Mouse (Mus musculus) frontal cortex, adult 2 months (tissue): Measurements from ENCODE around the gene Alk. TPM values are rescaled to one million over a fixed set of nuclear protein-coding genes. Genes with fewer than 3 reads are reported as not detected.

ENCODE experiments used
- DNase-seq, 2 experiments: peaks; one replicate each; pipeline ENCODE4 v3.0.0; 2022; ENCODE audit warnings: low spot score in 1 of 2; ENCODE audit errors: extremely low spot score in 1 of 2
- polyA plus RNA-seq: library from polyadenylated mRNA; depleted of rRNA; stranded (reverse); fragments of >200 nt; gene quantifications from 2 replicates; pipeline ENCODE4 v1.2.3, GENCODE M21; 2012

The Alk gene
- polyA plus RNA-seq, 1 experiment, result 3.7 TPM

GRCm38 (mm10) chr17:72275391-72275904 lies 329.0 kb downstream of the Alk start:
- DNase-seq, result no peak

DNA sequence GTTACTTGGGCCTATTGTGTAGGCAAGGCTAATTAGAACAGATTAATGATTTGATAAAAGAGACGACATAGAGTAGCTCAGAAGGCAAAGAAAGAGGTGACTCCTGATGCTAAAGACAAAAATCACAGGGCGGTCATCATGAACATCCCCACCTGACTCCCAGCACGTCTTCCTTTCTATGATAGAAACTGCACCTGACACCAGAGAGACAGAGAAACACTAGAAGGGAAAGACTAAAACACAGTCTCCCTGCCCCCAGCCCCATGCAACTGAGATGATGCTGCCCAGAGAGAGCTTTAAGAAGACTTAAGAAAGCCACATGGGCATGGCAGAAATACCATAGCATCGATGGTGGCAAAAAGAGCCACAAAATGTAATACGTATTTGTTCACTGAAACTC lies 330.2 kb downstream of the Alk start:
- no peak for DNase-seq

DNA sequence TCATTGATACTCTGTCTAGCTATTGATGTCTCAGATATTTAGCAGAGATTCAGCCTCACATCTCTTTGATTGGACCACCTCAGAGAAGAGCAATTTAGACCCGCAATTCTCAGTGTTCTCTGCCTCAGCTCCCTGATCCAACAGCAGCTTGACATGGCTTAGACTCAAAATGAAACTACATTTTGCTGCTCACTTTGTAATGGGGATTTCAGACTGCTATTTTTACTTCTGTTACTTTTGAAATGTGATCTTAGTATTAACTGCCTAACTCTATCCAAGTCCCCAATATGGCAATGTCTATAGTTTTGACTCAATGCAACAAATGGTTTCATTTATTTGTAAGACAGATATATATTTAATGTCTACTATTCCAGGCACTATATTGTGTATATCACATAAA lies 332.8 kb downstream of the Alk start:
- no peak for DNase-seq

GRCm38 (mm10) chr17:72268529-72268928 lies 335.9 kb downstream of the Alk start:
- DNase-seq, result no peak

DNA sequence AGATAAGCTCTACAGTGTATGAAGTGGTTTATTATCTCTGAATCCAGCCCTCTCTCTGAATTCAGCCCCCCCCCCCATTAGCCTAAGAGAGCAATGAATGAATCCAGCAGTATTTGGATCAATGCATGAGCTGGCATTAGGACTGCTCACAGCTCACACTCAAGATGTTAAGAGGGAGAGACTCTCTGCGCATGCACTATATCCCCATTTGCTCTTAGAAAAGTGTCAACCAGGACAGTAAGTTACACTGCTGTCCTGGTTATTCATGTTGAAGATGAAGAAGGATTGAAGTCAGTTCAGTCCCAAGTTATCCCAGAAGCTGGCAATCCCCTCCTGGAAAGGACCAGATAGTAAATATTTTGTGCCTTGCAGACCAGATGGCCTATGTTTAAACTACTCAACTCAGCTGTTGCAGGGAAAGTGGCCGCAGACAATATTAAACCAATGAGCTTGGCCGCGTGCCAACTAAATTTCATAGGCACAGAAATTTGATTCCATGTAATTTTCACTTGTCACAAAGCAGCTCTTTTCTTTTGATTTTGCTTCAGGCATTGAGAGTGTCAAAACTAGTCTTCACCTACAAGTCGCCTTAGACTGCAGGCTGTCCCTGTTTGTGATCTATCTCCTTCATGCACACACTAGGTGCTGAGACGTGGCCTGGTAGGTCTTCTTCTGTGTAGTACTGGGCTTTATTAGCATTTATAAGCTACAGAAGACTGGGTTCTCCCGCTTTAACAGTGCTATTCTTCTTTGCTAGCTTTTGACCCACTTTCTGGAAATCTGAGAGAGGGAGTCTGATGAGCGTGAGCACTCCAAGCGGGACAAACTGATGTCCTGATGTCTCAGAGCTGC lies 339.0 kb downstream of the Alk start:
- DNase-seq, result no peak

DNA sequence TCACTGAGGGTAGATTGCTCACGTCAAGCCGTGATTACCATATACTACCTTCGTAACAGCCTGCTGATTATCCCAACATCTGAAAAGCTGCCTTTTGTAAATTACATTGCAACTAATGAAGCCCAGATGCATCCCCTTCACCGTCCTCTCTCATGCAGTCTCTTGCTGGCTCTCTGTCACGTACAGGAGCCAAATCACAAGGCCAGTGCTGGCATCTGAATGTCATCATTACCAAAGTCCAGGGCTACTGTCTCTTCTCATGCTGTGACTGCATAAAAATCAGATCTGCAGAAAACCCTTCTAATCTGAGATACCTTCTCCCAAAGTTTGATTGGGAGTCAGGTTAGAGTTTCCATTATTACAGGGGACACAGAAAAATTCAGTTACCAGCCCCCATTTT lies 351.0 kb downstream of the Alk start:
- no peak for DNase-seq

DNA sequence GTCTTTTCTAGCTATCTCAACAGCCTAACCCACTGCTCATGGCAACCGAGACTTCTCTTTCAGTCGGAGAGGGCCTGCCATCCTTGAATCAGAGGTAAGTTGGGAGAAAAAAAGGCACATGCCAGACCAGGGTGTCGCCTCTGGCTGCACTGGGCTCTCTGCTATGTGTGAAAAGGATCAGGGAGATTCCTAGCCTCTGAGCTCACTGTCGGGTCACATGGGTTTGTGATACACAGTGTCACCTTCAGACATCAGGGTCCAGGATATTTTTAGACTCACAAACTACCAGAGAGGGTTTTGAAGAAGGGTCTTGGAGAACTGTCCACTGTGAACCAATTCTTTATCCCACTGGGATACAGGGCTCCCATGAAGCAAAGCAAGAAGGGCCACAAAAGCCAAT lies 352.9 kb downstream of the Alk start:
- no peak for DNase-seq

GRCm38 (mm10) chr17:72250482-72251405 lies 353.7 kb downstream of the Alk start:
- no peak for DNase-seq

GRCm38 (mm10) chr17:72242036-72242435 lies 362.4 kb downstream of the Alk start:
- DNase-seq, result peak in 1 of 2 experiments; percentile 75

- DNase-seq, result peak in 1 of 2 experiments; percentile 3
Measured at GRCm38 (mm10) chr17:72237315-72237714, 367.1 kb downstream of the Alk start.

DNA sequence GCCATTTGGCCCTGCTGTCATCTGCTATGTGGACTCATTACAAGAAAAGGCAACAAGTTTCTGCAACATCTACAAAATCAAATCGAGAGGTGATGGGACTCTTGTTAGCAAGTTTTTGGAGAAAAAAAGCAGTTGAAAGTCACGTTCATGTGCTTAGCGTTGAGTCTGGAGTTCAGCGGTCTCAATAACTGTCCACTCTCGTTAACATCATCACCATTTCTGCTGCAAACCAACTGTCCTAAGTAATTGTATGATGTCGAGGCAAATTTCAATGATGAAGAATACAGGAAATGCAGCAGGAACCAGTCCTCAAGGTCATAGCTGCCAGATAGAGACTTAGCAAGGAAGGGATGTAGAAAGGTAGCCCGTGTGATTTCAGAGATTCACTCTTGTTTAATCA lies 373.5 kb downstream of the Alk start:
- no peak for DNase-seq

DNA sequence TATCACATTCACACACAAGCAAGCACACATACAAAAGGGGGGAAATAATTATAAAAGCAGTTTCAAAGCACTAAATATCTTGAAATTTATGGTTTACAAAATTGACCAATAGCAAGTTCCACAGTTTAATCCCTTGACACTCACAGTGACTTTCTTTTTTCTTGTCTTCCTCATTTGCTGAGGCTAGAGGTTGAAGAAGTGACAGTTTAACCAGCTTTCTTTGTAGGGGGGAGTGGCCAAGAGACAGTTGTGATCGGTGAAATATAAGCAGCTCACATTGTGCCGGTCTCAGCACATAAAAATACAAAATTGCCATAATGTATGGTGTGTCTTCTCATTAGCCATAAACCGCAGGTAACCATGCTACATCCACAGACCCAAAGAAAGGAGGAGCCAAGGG lies 385.6 kb downstream of the Alk start:
- DNase-seq, result no peak

DNA sequence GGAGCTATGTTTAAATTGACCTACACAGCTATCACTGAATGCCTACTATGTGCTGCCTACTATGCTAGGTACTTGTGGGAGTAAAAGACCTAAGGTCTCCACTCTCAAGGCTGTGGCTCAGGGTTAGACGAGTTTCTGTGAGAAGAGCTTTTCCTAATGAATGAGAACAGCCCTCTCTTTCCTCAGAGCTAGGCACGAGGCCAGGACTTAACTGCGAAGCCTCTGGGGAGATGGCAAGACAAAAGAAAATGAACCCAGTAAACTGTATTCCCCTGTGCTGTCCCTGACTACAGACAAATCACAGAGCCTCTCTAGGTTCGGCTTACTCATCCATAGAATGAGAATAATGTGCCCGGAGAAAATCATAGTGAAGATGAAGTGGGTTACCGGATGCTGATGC lies 406.9 kb downstream of the Alk start:
- no peak for DNase-seq

- no peak for DNase-seq
Measured at GRCm38 (mm10) chr17:72194976-72195650, 409.3 kb downstream of the Alk start.

- no peak for DNase-seq
Measured at GRCm38 (mm10) chr17:72190536-72190935, 413.9 kb downstream of the Alk start.

DNA sequence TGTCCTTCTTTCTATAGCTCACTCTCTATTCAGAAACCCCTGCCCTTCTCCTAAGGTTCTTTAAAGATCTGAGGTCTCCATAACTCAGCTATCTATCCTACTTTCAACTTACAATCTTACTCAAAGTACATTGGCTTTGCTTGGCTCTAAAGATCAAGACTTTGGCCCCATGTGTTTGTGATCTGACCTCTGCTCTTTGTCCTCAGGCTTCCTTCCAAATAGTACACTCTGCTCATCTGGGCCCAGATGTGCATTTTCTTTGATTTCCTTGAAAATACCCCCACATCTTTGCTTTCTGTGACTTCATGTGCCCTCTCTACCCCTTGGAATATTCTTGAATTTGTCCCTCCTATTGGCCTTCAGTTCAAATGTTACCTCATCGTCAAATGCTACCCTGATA lies 417.4 kb downstream of the Alk start:
- DNase-seq, result no peak

- DNase-seq, result no peak
Measured at GRCm38 (mm10) chr17:72182414-72182813, 422.0 kb downstream of the Alk start.

DNA sequence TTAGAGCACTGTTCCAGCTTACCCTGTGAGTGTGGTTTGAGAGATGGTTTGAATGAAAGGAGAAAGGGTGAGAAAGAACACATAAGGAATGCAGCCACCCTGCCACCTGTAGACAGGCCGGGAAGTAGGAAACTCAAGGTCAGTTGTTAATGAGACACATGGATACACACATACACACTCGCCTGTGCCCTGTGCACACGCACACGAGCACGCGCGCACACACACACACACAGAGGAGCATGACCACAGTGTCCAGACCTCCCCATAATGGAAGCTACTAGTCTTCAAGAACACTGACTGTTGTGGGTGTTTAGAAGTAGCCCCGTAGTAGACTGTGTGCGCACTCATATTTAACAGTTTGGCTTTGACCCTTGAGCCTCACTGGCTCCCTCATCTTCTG lies 424.2 kb downstream of the Alk start:
- no peak for DNase-seq

DNA sequence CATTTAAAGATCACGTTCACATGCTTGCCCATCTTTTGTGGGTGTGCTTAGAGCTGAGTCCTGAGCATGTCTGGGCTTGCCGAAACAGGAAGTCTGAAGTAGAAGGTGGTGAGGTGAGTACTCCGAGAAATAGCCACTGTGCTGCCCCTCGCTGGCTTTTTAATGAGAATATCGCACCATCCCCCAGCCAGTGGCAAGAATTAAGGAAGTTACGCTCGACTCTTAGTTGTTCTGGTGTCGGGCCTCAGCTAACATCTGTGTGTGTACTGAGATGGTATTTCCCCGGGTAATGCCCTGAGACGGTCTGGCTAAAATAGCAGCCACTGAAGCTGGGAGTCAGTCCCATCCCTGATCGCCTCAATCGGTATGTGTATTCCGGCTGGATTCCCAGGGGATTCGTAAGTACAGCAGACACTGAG lies 424.7 kb downstream of the Alk start:
- no peak for DNase-seq

GRCm38 (mm10) chr17:72173778-72174177 lies 430.6 kb downstream of the Alk start:
- DNase-seq, result no peak

GRCm38 (mm10) chr17:72168152-72168551 lies 436.3 kb downstream of the Alk start:
- DNase-seq, result no peak
